Mouse (Mus musculus) E14TG2a.4 (cell line): ENCODE measurements around the gene Plau.

Experiments
- CTCF ChIP-seq: conservative IDR thresholded peaks from 2 replicates; pipeline ENCODE4 v1.5.1; 2014; ENCODE audit warnings: low read length
- POU5F1 ChIP-seq: IDR thresholded peaks from 2 replicates; pipeline ENCODE4 v1.6.1; 2014; ENCODE audit warnings: low read length, borderline replicate concordance

DNA sequence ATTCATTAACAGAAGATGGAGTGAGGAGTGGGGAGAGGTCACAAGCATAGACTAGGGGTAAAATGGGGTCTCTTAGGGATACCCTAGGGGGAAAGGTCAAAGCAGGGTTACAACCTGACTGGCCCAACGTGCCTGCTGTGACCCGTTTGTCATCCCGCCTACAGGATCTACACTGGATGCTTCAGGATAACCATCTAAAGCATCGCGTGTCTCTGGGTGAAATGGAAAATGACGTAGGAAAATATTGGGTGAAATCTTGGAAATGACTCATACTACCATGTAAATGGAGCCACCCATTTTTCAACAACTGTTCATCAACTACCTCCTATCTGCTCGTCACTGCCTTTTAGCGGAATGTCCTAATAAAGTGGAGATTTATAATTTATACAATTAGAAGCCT, 40.3 kb upstream of the Plau start:
- TF ChIP-seq CTCF (no peak), POU5F1 (no peak)
